Mouse (Mus musculus) adrenal gland, postnatal 14 days (tissue): ENCODE measurements at regions not wholly inside any gene's neighbourhood (a gene's known extent, or its start where the extent isn't known, plus 50 kb on each side); places are given as distances from the start of the nearest gene placed in this dataset.
"Not testable (repeated sequence)": the region's sequence is repeated elsewhere in the genome, so short reads cannot be mapped to it uniquely, and the experiment has no call there.

Experiments
- DNase-seq: peaks from one replicate; pipeline ENCODE4 v3.0.0; 2021; ENCODE audit warnings: mixed read lengths

- DNase-seq: no peak
Measured at GRCm38 (mm10) chr16:82661015-82661414, 167.2 kb upstream of the Gm21833 start.

- DNase-seq: no peak
Measured at GRCm38 (mm10) chr16:82674926-82675325, 153.3 kb upstream of the Gm21833 start.

- DNase-seq: not testable (repeated sequence)
Measured at GRCm38 (mm10) chr16:82683113-82683512, 145.1 kb upstream of the Gm21833 start.

- peak; percentile 12 for DNase-seq
Measured at GRCm38 (mm10) chr16:82700922-82701321, 127.3 kb upstream of the Gm21833 start.

GRCm38 (mm10) chr16:82711161-82711560 is 117.0 kb upstream of the Gm21833 start:
- DNase-seq: no peak

GRCm38 (mm10) chr16:82734117-82734516 is 94.1 kb upstream of the Gm21833 start:
- DNase-seq: no peak

- DNase-seq: no peak
Measured at GRCm38 (mm10) chr16:82758466-82758865, 69.7 kb upstream of the Gm21833 start.
